Mouse (Mus musculus) gonadal fat pad, adult 2 months (tissue): ENCODE measurements around the gene Rnf144a. TPM values are rescaled to one million over a fixed set of nuclear protein-coding genes. Genes with fewer than 3 reads are reported as not detected.
"Not testable (repeated sequence)": the region's sequence is repeated elsewhere in the genome, so short reads cannot be mapped to it uniquely, and the experiment has no call there.

ENCODE experiments used
- DNase-seq: peaks from one replicate; pipeline ENCODE4 v3.0.0-alpha.2; 2012; ENCODE audit warnings: low read depth
- polyA plus RNA-seq: library from polyadenylated mRNA; depleted of rRNA; stranded (reverse); fragments of >200 nt; gene quantifications from 2 replicates; pipeline ENCODE4 v1.2.3, GENCODE M21; 2012; rRNA removed

The Rnf144a gene
- polyA plus RNA-seq, 1 experiment = 16.4 TPM

- DNase-seq = no peak
These were observed 91.2 kb downstream of the Rnf144a start for GRCm38 (mm10) chr12:26323783-26324364.

GRCm38 (mm10) chr12:26316261-26316660, 98.8 kb downstream of the Rnf144a start:
- DNase-seq = peak; percentile 95

- no peak for DNase-seq
These were observed 100.1 kb downstream of the Rnf144a start for GRCm38 (mm10) chr12:26314959-26315358.

GRCm38 (mm10) chr12:26311548-26311947, 103.5 kb downstream of the Rnf144a start:
- no peak for DNase-seq

DNA sequence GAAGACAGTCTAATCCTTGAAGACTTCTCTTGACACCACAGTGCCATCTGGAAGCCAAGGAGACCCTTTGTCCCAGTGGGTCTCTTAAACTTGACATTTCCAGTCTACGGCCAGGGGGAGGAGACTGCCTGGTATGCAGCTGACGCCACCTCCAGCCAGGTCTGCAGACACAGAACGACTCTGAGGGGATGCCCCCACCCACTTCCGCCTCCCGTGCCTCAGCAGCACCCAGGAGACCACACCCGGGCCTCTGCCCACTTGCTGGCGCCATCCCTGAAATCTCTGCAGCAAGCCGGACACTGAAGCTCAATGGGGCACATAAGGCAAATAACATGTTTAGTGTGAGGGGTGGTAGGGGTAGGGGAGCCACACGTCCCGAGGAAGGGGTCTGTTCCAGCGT, 104.8 kb downstream of the Rnf144a start:
- DNase-seq = no peak

- DNase-seq = no peak
These were observed 112.2 kb downstream of the Rnf144a start for GRCm38 (mm10) chr12:26302886-26303285.

GRCm38 (mm10) chr12:26299515-26300090, 115.5 kb downstream of the Rnf144a start:
- no peak for DNase-seq

GRCm38 (mm10) chr12:26295995-26296394, 119.1 kb downstream of the Rnf144a start:
- DNase-seq = not testable (repeated sequence)

GRCm38 (mm10) chr12:26289200-26289599, 125.9 kb downstream of the Rnf144a start:
- no peak for DNase-seq

- DNase-seq = no peak
These were observed 126.7 kb downstream of the Rnf144a start for GRCm38 (mm10) chr12:26288347-26288746.

GRCm38 (mm10) chr12:26285939-26286338, 129.1 kb downstream of the Rnf144a start:
- DNase-seq = no peak

GRCm38 (mm10) chr12:26285460-26285859, 129.6 kb downstream of the Rnf144a start:
- no peak for DNase-seq

GRCm38 (mm10) chr12:26280719-26281480, 134.2 kb downstream of the Rnf144a start:
- no peak for DNase-seq

DNA sequence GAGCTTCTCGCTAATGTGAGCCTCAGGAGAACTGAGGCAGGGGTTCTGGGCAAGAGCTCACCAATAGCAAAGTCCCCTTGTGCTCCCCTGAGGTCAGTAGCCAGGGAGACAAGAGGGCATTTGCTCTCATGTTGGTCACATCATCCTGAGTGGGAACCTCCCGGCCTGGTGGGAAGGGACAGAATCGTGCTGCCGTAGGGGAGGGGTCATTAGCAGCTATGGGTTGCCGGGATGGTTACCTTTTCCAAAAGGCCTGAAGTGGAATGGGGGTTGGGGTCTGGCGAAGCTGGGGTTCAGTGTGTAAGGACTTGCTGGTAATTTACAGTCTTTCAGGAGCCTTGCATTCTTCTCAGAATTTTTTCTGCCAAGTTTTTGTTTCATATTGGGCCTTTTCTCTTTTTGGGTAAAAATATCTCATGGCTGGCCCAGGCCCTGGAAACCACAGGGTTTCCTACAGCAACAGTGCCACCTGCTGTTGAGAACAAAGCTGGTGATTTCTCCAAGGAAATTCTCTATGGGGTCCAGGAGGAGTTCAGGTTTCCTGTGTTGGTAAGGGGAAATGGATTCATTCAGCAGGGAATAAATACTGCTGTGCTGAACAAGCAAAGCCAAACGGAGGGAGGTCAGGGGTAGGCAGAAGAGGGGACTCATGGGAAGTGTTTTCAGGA, 137.9 kb downstream of the Rnf144a start:
- no peak for DNase-seq

DNA sequence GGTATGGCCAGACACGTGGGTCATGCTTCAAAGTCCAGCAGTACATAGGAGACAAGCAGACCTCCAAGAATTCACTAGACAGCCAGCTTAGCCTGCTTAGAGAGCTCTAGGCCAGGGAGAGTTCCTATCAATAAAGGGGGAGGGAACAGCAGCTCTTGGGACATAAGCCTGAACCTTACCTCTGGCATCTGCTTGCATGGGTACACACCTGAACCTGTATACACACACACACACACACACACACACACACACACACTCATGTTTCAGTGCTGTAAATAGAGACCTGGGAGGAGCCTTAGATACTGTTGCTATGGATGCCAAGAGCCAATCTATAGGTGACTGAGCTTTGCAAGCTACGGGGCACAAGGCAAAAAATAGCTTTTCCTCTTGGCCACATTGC, 138.5 kb downstream of the Rnf144a start:
- DNase-seq = no peak

Other genes starting within 250 kb of the Rnf144a start
- 1.8 and 2.8 TPM in 2 replicates for gene Rsad2, start 41.2 kb upstream of the Rnf144a start, polyA plus RNA-seq
- gene Cmpk2, start 54.0 kb upstream of the Rnf144a start, polyA plus RNA-seq = 3.4 TPM in 2 replicates